Mouse (Mus musculus) central nervous system, embryonic 18 days (tissue): ENCODE measurements around the gene Prkd1. TPM values are rescaled to one million over a fixed set of nuclear protein-coding genes. Genes with fewer than 3 reads are reported as not detected.

Experiments used
- polyA plus RNA-seq: library from polyadenylated mRNA; depleted of rRNA; stranded (reverse); fragments of >200 nt; gene quantifications from 2 replicates; pipeline ENCODE4 v1.2.3, GENCODE M21; 2012; rRNA removed

The Prkd1 gene
- 6.2 and 6.8 TPM in 2 replicates for polyA plus RNA-seq

DNA sequence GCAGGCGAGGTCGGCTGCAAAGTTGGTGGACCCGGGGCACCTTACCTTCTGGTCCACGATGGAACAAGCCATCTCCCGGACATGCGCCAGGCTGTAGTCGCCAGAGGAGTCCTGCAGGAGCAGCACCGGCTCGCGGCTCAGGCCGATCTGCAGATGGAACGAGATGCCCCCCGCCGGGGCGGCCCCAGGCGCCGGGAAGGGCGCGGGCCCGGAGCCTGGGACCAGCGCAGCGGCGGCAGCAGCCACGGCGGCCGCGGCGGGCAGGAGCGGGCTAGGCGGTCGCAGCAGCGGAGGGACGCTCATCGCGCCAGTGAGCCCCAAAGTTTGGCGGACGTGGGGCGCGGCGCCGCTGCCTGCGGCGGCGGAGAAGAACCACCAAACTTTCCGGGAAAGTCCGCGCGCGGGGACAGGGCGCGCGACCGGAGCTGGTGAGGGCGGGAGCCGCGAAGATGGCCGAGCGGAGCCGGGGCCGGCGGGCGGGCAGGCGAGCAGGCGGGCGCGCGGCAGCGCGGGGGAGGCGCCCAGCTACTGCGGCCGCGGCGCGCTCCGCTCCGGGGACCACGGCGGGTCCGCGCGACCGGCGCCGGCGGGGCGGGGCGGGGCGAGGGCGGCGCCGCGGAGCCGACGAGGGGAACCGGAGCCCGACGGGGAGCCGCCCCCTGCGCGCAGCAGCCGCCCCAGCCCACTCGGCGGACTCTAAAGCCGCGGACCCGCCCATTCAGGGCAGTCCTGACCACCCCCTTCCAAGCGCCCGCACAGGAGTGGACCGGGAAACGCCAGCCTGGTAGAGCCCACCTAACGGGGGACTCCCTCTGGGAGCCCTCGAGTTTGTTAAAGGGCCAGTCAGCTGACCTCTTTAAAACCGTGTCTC, at the start of gene Prkd1:
Prkd1 (minus strand) TSS at position 428 of the 871 bp plus-strand sequence.

